In genomic region chr2:165392156-165392555, GRCm38 (mm10) we compare ENCODE assay signal across 21 mouse cellular contexts. TPM values are rescaled to one million over a fixed set of nuclear protein-coding genes. Genes with fewer than 3 reads are reported as not detected.
DNase-seq lines count a peak whose midpoint lies in the region; ATAC-seq and TF ChIP-seq lines count a peak whose summit lies in the region.
"Had no signal": no experiment of that assay in that cellular context is flagged by ENCODE, and none has a peak within 500 bp of the region (broad histone marks: within the 10 kb centered on the region; RNA-seq: fewer than 3 reads in every experiment).

No protein-coding gene starts in this region.

- no peak for DNase-seq in left cerebral cortex, adult 2 months (ENCODE audit: extremely low spot score in 1 of 2, low spot score in 2 of 2)
- no peak for DNase-seq in left cerebral cortex, postnatal 36 days (ENCODE audit: low spot score in 2 of 2)
- DNase-seq in 3134 (ENCODE audit: extremely low read depth, insufficient read length, low spot score) (peak; percentile 64), 3T3-L1 (ENCODE audit: low read depth, low spot score) (peak; percentile 95)

- no peak overlapping the region for H3K4me3 ChIP-seq in left cerebral cortex, adult 2 months
- H3K4me3 ChIP-seq in olfactory bulb, adult 2 months (ENCODE audit: insufficient read depth, low read depth, low read length), result no peak overlapping the region
- H3K4me3 ChIP-seq: forebrain, embryonic 13.5 days; heart, embryonic 10.5 days; hindbrain, embryonic 15.5 days had no signal

- intact Hi-C loops in left cerebral cortex, adult 2 months (cut with DNase I), result no loop called here
- intact Hi-C loops in left cerebral cortex, postnatal 36 days (cut with DNase I), result no loop called here

- no peak for TF ChIP-seq CTCF in left cerebral cortex, adult 2 months (IDR thresholded peaks at IDR 0.05)
- TF ChIP-seq CTCF in olfactory bulb, adult 2 months (IDR thresholded peaks at IDR 0.05; ENCODE audit: insufficient read depth, low read depth, low read length), result no peak

- H3K27ac ChIP-seq in left cerebral cortex, adult 2 months, result peak overlapping the region; percentile 2; the same call in 1 of the 2 replicates
- peak overlapping the region; percentile 79 for H3K27ac ChIP-seq in olfactory bulb, adult 2 months (ENCODE audit: insufficient read depth, low read depth, low read length)
- H3K27ac ChIP-seq: forebrain, embryonic 13.5 days; heart, embryonic 10.5 days; hindbrain, embryonic 15.5 days had no signal

- no peak for TF ChIP-seq POLR2A in olfactory bulb, adult 2 months (IDR thresholded peaks at IDR 0.05; ENCODE audit: insufficient read depth, low read depth, low read length)

- WGBS in olfactory bulb, adult 2 months, result 45% methylated on average over 4 of the region's 4 CpGs

- peaks cover 12% of the 10 kb centered on the region for H3K4me1 ChIP-seq in olfactory bulb, adult 2 months (ENCODE audit: control insufficient read depth, insufficient read depth, low read length)

- no peak for ATAC-seq in megakaryocyte progenitor cell, adult 5-6 weeks (replicated peaks; ENCODE audit: poor library complexity)
- ATAC-seq: activated CD4-positive, CD25-positive, alpha-beta regulatory T cell, adult 4 months; forebrain, embryonic 13.5 days had no signal

RNA-seq across cellular contexts. Expression of gene Zfp334, which starts 4.1 kb away (rescaled TPM):
- 10 to 100 TPM; 15.4 to 18.2 TPM for total RNA-seq in left cerebral cortex, adult 2 months (2021)
- total RNA-seq in left cerebral cortex, postnatal 36 days (2021), result 10 to 100 TPM; 13.2 to 15.4 TPM
- polyA plus RNA-seq in olfactory bulb, adult 2 months (2012; ENCODE audit: insufficient read depth, insufficient read length, low replicate concordance, missing spikeins), result not detected in 2 replicates
- total RNA-seq in megakaryocyte progenitor cell, adult 5-6 weeks (2015), result not detected in 2 replicates
- not detected in 2 replicates for total RNA-seq in megakaryocyte progenitor cell, adult 5-6 weeks (2017)
- total RNA-seq: hematopoietic stem cell, adult 5-6 weeks; MEL had no signal

RNA-seq across cellular contexts. Expression of gene Ocstamp, which starts 8.0 kb away (rescaled TPM):
- total RNA-seq in left cerebral cortex, adult 2 months (2021), result not detected
- total RNA-seq in left cerebral cortex, postnatal 36 days (2021), result not detected
- polyA plus RNA-seq in olfactory bulb, adult 2 months (2012; ENCODE audit: insufficient read depth, insufficient read length, low replicate concordance, missing spikeins), result not detected in 2 replicates
- not detected in 2 replicates for total RNA-seq in megakaryocyte progenitor cell, adult 5-6 weeks (2015)
- not detected in 2 replicates for total RNA-seq in megakaryocyte progenitor cell, adult 5-6 weeks (2017)
- total RNA-seq: forebrain, postnatal 0 days; heart, adult 18-20 months; heart, postnatal 10 days; hematopoietic stem cell, adult 5-6 weeks; MEL had no signal
- polyA plus RNA-seq: activated CD4-positive, CD25-positive, alpha-beta regulatory T cell, adult 4 months; C2C12; forebrain, embryonic 13.5 days; forebrain, postnatal 0 days; heart, embryonic 14.5 days; hindbrain, embryonic 15.5 days; Patski had no signal

RNA-seq across cellular contexts. Expression of gene Zfp663, which starts 23.6 kb away (rescaled TPM):
- total RNA-seq in left cerebral cortex, adult 2 months (2021), result not detected
- total RNA-seq in left cerebral cortex, postnatal 36 days (2021), result not detected
- polyA plus RNA-seq in olfactory bulb, adult 2 months (2012; ENCODE audit: insufficient read depth, insufficient read length, low replicate concordance, missing spikeins), result not detected in 2 replicates
- total RNA-seq in megakaryocyte progenitor cell, adult 5-6 weeks (2015), result not detected in 2 replicates
- total RNA-seq in megakaryocyte progenitor cell, adult 5-6 weeks (2017), result not detected in 2 replicates
- total RNA-seq: adrenal gland, adult 18-20 months; adrenal gland, postnatal 14 days; gastrocnemius, adult 8-10 months; heart, adult 18-20 months; heart, postnatal 10 days; hematopoietic stem cell, adult 5-6 weeks; MEL had no signal
- polyA plus RNA-seq: activated CD4-positive, CD25-positive, alpha-beta regulatory T cell, adult 4 months; C2C12; Patski had no signal

Comparison
In these comparisons a context has a peak if more than half of its experiments do, and no peak if none do; other contexts are left out.
1. DNase-seq: peak in 3134 (single experiment) and 3T3-L1 (single experiment); none in left cerebral cortex, adult 2 months (0 of 2) and left cerebral cortex, postnatal 36 days (0 of 2).
2. RNA of gene Zfp334, which starts 4.1 kb away (total RNA-seq): 15.4 to 18.2 TPM in left cerebral cortex, adult 2 months and 13.2 to 15.4 TPM in left cerebral cortex, postnatal 36 days; not detected in megakaryocyte progenitor cell, adult 5-6 weeks; every median in the first group is over 10 times any median in the second.